Mouse (Mus musculus) retina, postnatal 7 days (tissue): Measurements from ENCODE around the gene A630076J17Rik.
A peak's percentile ranks its signal among the peaks of the same experiment; 100 is the strongest.

Experiments used
- DNase-seq: peaks from one replicate; pipeline ENCODE4 v3.0.0-alpha.2; 2012; ENCODE audit warnings: low read depth, low spot score

A630076J17Rik gene

GRCm38 (mm10) chr3:107276626-107277025 is 46.2 kb downstream of the A630076J17Rik start:
- DNase-seq, result no peak

- DNase-seq, result peak; percentile 78
Observed at GRCm38 (mm10) chr3:107278479-107279269, 48.3 kb downstream of the A630076J17Rik start, which contains the start of gene Lamtor5. Gene Lamtor5, plus strand, starts transcription at chr3:107278858.
